Mouse (Mus musculus) cortical plate, adult 2 months (tissue): ENCODE results near the gene Spryd4. TPM values are rescaled to one million over a fixed set of nuclear protein-coding genes. Genes with fewer than 3 reads are reported as not detected.
A peak's percentile ranks its signal among the peaks of the same experiment; 100 is the strongest.

Experiments
- H3K27ac ChIP-seq: fragments of 200-500 bp; 2 replicates; pipeline ENCODE4 v1.5.1; 2012; ENCODE audit warnings: low read length, control low read depth, inconsistent platforms; ENCODE audit not compliant: insufficient read depth
- H3K4me1 ChIP-seq: fragments of 200-500 bp; 2 replicates; pipeline ENCODE4 v1.6.1; 2011; ENCODE audit warnings: low read length; ENCODE audit not compliant: control insufficient read depth, insufficient read depth
- H3K4me3 ChIP-seq: fragments of 200-500 bp; 2 replicates; pipeline ENCODE4 v1.5.1; 2011; ENCODE audit warnings: mild to moderate bottlenecking, low read length, control low read depth; ENCODE audit not compliant: insufficient read depth
- CTCF ChIP-seq: fragments of 200-500 bp; IDR thresholded peaks from 2 replicates; pipeline ENCODE4 v1.5.1; 2011; ENCODE audit warnings: mild to moderate bottlenecking, control low read depth, low read length; ENCODE audit not compliant: insufficient read depth; ENCODE audit errors: extremely low read depth
- POLR2A ChIP-seq: fragments of 200-500 bp; IDR thresholded peaks from 2 replicates; pipeline ENCODE4 v1.6.1; 2011; ENCODE audit warnings: mild to moderate bottlenecking, low read length, control low read depth; ENCODE audit not compliant: insufficient read depth; ENCODE audit errors: extremely low read depth
- polyA plus RNA-seq: library from polyadenylated mRNA; depleted of rRNA; stranded (reverse); fragments of >200 nt; gene quantifications from 2 replicates; pipeline ENCODE4 v1.2.3, GENCODE M21; 2012

Spryd4 gene
- polyA plus RNA-seq, 1 experiment: 10.0 TPM

- Histone ChIP-seq H3K27ac (no peak overlapping the region), H3K4me1 (no peaks in the 10 kb centered on the region), H3K4me3 (no peak overlapping the region)
- TF ChIP-seq CTCF: no peak
- no peak for TF ChIP-seq POLR2A
Measured at GRCm38 (mm10) chr10:128244121-128244520, 32.5 kb upstream of the Spryd4 start.

GRCm38 (mm10) chr10:128243252-128243651 is 31.6 kb upstream of the Spryd4 start:
- Histone ChIP-seq H3K27ac (no peak overlapping the region), H3K4me3 (no peak overlapping the region), H3K4me1 (no peaks in the 10 kb centered on the region)
- TF ChIP-seq POLR2A (no peak), CTCF (no peak)

GRCm38 (mm10) chr10:128240131-128240530 is 28.5 kb upstream of the Spryd4 start:
- H3K4me1 ChIP-seq: no peaks in the 10 kb centered on the region; the same call in 1 of the 2 replicates
- no peak overlapping the region for H3K27ac ChIP-seq
- no peak overlapping the region for H3K4me3 ChIP-seq
- TF ChIP-seq POLR2A (no peak), CTCF (no peak)

- H3K4me1 ChIP-seq: no peaks in the 10 kb centered on the region; the same call in 1 of the 2 replicates
- no peak overlapping the region for H3K27ac ChIP-seq
- H3K4me3 ChIP-seq: no peak overlapping the region
- no peak for TF ChIP-seq CTCF
- no peak for TF ChIP-seq POLR2A
Measured at GRCm38 (mm10) chr10:128239140-128239539, 27.5 kb upstream of the Spryd4 start.

GRCm38 (mm10) chr10:128237807-128238480 is 26.3 kb upstream of the Spryd4 start:
- no peak overlapping the region for H3K4me3 ChIP-seq
- TF ChIP-seq POLR2A (no peak), CTCF (no peak)
- no peak overlapping the region for H3K27ac ChIP-seq
- no peaks in the 10 kb centered on the region; the same call in 1 of the 2 replicates for H3K4me1 ChIP-seq

- no peak for TF ChIP-seq CTCF
- TF ChIP-seq POLR2A: no peak
- no peaks in the 10 kb centered on the region; the same call in 1 of the 2 replicates for H3K4me1 ChIP-seq
Measured at GRCm38 (mm10) chr10:128236321-128236720, 24.7 kb upstream of the Spryd4 start.

GRCm38 (mm10) chr10:128232420-128232985 is 20.9 kb upstream of the Spryd4 start:
- Histone ChIP-seq H3K4me1 (no peaks in the 10 kb centered on the region; the same call in 1 of the 2 replicates), H3K27ac (peak overlapping the region; percentile 85), H3K4me3 (peak overlapping the region; percentile 91)
- TF ChIP-seq POLR2A (no peak), CTCF (peak; percentile 82)

More at GRCm38 (mm10) chr10:128236321-128236720, 24.7 kb upstream of the Spryd4 start:
- Histone ChIP-seq H3K4me3 (no peak overlapping the region), H3K27ac (no peak overlapping the region)

GRCm38 (mm10) chr10:128231697-128232419 is 20.3 kb upstream of the Spryd4 start, which contains the start of gene Timeless:
TSS of gene Timeless (plus strand) at chr10:128232065.
- Histone ChIP-seq H3K4me3 (peak within 1 kb of the TSS; percentile 91), H3K27ac (peak within 1 kb of the TSS; percentile 85), H3K4me1 (no peaks in the 10 kb centered on the region; the same call in 1 of the 2 replicates)
- TF ChIP-seq POLR2A: peak; percentile 83
- TF ChIP-seq CTCF: no peak

GRCm38 (mm10) chr10:128231146-128231545 is 19.5 kb upstream of the Spryd4 start:
- H3K27ac ChIP-seq: no peak overlapping the region
- H3K4me3 ChIP-seq: peak overlapping the region; percentile 91; the same call in 1 of the 2 replicates
- no peaks in the 10 kb centered on the region; the same call in 1 of the 2 replicates for H3K4me1 ChIP-seq
- TF ChIP-seq POLR2A (no peak), CTCF (no peak)

GRCm38 (mm10) chr10:128230582-128230981 is 19.0 kb upstream of the Spryd4 start:
- no peak overlapping the region for H3K27ac ChIP-seq
- no peaks in the 10 kb centered on the region for H3K4me1 ChIP-seq
- no peak overlapping the region for H3K4me3 ChIP-seq
- TF ChIP-seq POLR2A (no peak), CTCF (no peak)
